ENCODE assay signal across 8 mouse cellular contexts in genomic region chr12:104472601-104473424, GRCm38 (mm10). TPM values are rescaled to one million over a fixed set of nuclear protein-coding genes. Genes with fewer than 3 reads are reported as not detected.
DNase-seq lines count a peak whose midpoint lies in the region; ATAC-seq and TF ChIP-seq lines count a peak whose summit lies in the region.

Gsc (minus strand) TSS chr12:104473330.

- H3K27ac ChIP-seq in forebrain, embryonic 15.5 days (replicated peaks), result no peak within 1 kb of the TSS
- no peak within 1 kb of the TSS for H3K27ac ChIP-seq in intestine, embryonic 14.5 days (ENCODE audit: low read depth)
- no peak within 1 kb of the TSS for H3K27ac ChIP-seq in lung, embryonic 15.5 days
- no peak within 1 kb of the TSS for H3K27ac ChIP-seq in stomach, embryonic 16.5 days (ENCODE audit: low read length)

- H3K4me3 ChIP-seq in G1E (ENCODE audit: low read depth, low read length), result peak within 1 kb of the TSS; percentile 27; the same call in 1 of the 2 replicates
- peak within 1 kb of the TSS; percentile 44 for H3K4me3 ChIP-seq in forebrain, embryonic 15.5 days
- H3K4me3 ChIP-seq in intestine, embryonic 14.5 days (ENCODE audit: low read depth, low read length), result peak within 1 kb of the TSS; percentile 51
- H3K4me3 ChIP-seq in lung, embryonic 15.5 days, result peak within 1 kb of the TSS; percentile 49
- peak within 1 kb of the TSS; percentile 60 for H3K4me3 ChIP-seq in stomach, embryonic 16.5 days (replicated peaks; ENCODE audit: low read length)

- under 1% methylated on average over 94 of the region's 97 CpGs for WGBS in forebrain, embryonic 15.5 days
- WGBS in intestine, embryonic 14.5 days, result under 1% methylated on average over 96 of the region's 97 CpGs
- WGBS in lung, embryonic 15.5 days, result under 1% methylated on average over 83 of the region's 97 CpGs
- WGBS in stomach, embryonic 16.5 days, result under 1% methylated on average over 96 of the region's 97 CpGs

- H3K36me3 ChIP-seq in G1E (replicated peaks), result no peaks in the 10 kb centered on the region
- no peaks in the 10 kb centered on the region for H3K36me3 ChIP-seq in forebrain, embryonic 15.5 days
- no peaks in the 10 kb centered on the region for H3K36me3 ChIP-seq in intestine, embryonic 14.5 days (ENCODE audit: control insufficient read depth, insufficient read depth, low read length)
- H3K36me3 ChIP-seq in lung, embryonic 15.5 days, result no peaks in the 10 kb centered on the region
- no peaks in the 10 kb centered on the region for H3K36me3 ChIP-seq in stomach, embryonic 16.5 days (ENCODE audit: control insufficient read depth, insufficient read depth, low read length)

- H3K27me3 ChIP-seq in G1E (ENCODE audit: insufficient read depth, low read length), result no peaks in the 10 kb centered on the region; the same call in 1 of the 2 replicates
- H3K27me3 ChIP-seq in forebrain, embryonic 15.5 days, result peaks cover 80% of the 10 kb centered on the region
- peaks cover 85% of the 10 kb centered on the region for H3K27me3 ChIP-seq in intestine, embryonic 14.5 days (replicated peaks; ENCODE audit: control insufficient read depth, insufficient read depth, low read length)
- peaks cover 96% of the 10 kb centered on the region for H3K27me3 ChIP-seq in lung, embryonic 15.5 days
- peaks cover 57% of the 10 kb centered on the region for H3K27me3 ChIP-seq in stomach, embryonic 16.5 days (ENCODE audit: control insufficient read depth, insufficient read depth, low read length)

- no peak for TF ChIP-seq CTCF in G1E (IDR thresholded peaks at IDR 0.05; ENCODE audit: low read depth, low read length)

- ATAC-seq in cerebellum, adult (ENCODE audit: insufficient number of reproducible peaks, low FRiP score, low TSS enrichment), result no peak
- no peak for ATAC-seq in G1E (ENCODE audit: extremely low read depth, insufficient number of reproducible peaks, low FRiP score, poor library complexity, severe bottlenecking)
- ATAC-seq in forebrain, embryonic 15.5 days (replicated peaks), result peak; percentile 30; the same call in 1 of the 2 replicates
- ATAC-seq in intestine, embryonic 14.5 days (replicated peaks; ENCODE audit: low FRiP score, low TSS enrichment, low read depth), result peak; percentile 66
- peak; percentile 67; the same call in 1 of the 2 replicates for ATAC-seq in lung, embryonic 15.5 days (ENCODE audit: borderline replicate concordance, extremely low read depth, low FRiP score, low TSS enrichment)
- ATAC-seq in stomach, embryonic 16.5 days (ENCODE audit: insufficient read depth, low FRiP score), result peak; percentile 74; the same call in 1 of the 2 replicates

- H3K9ac ChIP-seq in forebrain, embryonic 15.5 days (replicated peaks), result peak within 1 kb of the TSS; percentile 19
- H3K9ac ChIP-seq in intestine, embryonic 14.5 days (ENCODE audit: low read length), result peak within 1 kb of the TSS; percentile 34
- H3K9ac ChIP-seq in lung, embryonic 15.5 days, result peak within 1 kb of the TSS; percentile 20; the same call in 1 of the 2 replicates
- peak within 1 kb of the TSS; percentile 68 for H3K9ac ChIP-seq in stomach, embryonic 16.5 days (ENCODE audit: low read length)

- H3K9me3 ChIP-seq in G1E (replicated peaks), result peaks cover 77% of the 10 kb centered on the region
- no peaks in the 10 kb centered on the region for H3K9me3 ChIP-seq in forebrain, embryonic 15.5 days
- no peaks in the 10 kb centered on the region for H3K9me3 ChIP-seq in intestine, embryonic 14.5 days (ENCODE audit: control insufficient read depth, low read length)
- H3K9me3 ChIP-seq in lung, embryonic 15.5 days, result no peaks in the 10 kb centered on the region
- no peaks in the 10 kb centered on the region for H3K9me3 ChIP-seq in stomach, embryonic 16.5 days (replicated peaks; ENCODE audit: control insufficient read depth, low read length)

- H3K4me2 ChIP-seq in forebrain, embryonic 15.5 days (replicated peaks), result peak within 1 kb of the TSS; percentile 83
- peak within 1 kb of the TSS; percentile 91 for H3K4me2 ChIP-seq in intestine, embryonic 14.5 days (ENCODE audit: low read length)
- peak within 1 kb of the TSS; percentile 99 for H3K4me2 ChIP-seq in lung, embryonic 15.5 days
- peak within 1 kb of the TSS; percentile 97 for H3K4me2 ChIP-seq in stomach, embryonic 16.5 days (ENCODE audit: low read depth, low read length)

- H3K4me1 ChIP-seq in G1E (ENCODE audit: insufficient read depth, low read depth, low read length), result no peaks in the 10 kb centered on the region
- H3K4me1 ChIP-seq in forebrain, embryonic 15.5 days, result peaks cover 36% of the 10 kb centered on the region
- H3K4me1 ChIP-seq in intestine, embryonic 14.5 days (replicated peaks; ENCODE audit: control insufficient read depth, insufficient read depth, low read length), result peaks cover 9% of the 10 kb centered on the region
- peaks cover 27% of the 10 kb centered on the region for H3K4me1 ChIP-seq in lung, embryonic 15.5 days
- H3K4me1 ChIP-seq in stomach, embryonic 16.5 days (ENCODE audit: control insufficient read depth, insufficient read depth, low read length), result peaks cover 23% of the 10 kb centered on the region

- DNase-seq in cerebellum, postnatal 10 days, result peak; percentile 57 to 58
- DNase-seq in G1E (ENCODE audit: low spot score), result no peak
- DNase-seq in intestine, embryonic 14.5 days (ENCODE audit: low spot score), result peak; percentile 83
- DNase-seq in urinary bladder, postnatal 10 days (ENCODE audit: low spot score), result no peak

RNA-seq across cellular contexts. Expression of gene Gsc, which starts in this region (rescaled TPM):
- total RNA-seq in G1E (2014; fragmentation: Nextera tagmentation) (not detected in 2 replicates), G1E (2017) (not detected in 2 replicates)
- polyA plus RNA-seq in G1E (2012), result not detected in 2 replicates
- 0.19 and 0.75 TPM in 2 replicates for polyA plus RNA-seq in forebrain, embryonic 15.5 days (2015; fragmentation: Nextera tagmentation; extraction: Ambion mirVana)
- 0.38 TPM in 1 of 2 replicates, not detected in the other for polyA plus RNA-seq in intestine, embryonic 14.5 days (2014; fragmentation: Nextera tagmentation; extraction: Ambion mirVana)
- polyA plus RNA-seq in lung, embryonic 15.5 days (2015; fragmentation: Nextera tagmentation; extraction: Ambion mirVana), result 0.31 TPM in 1 of 2 replicates, not detected in the other
- polyA plus RNA-seq in stomach, embryonic 16.5 days (2015; fragmentation: Nextera tagmentation; extraction: Ambion mirVana), result 0.62 TPM in 1 of 2 replicates, not detected in the other

Comparison
In these comparisons a context has a peak if more than half of its experiments do, and no peak if none do; other contexts are left out.
1. Peak in ATAC-seq, H3K4me3 ChIP-seq, H3K9ac ChIP-seq and H3K4me2 ChIP-seq in forebrain, embryonic 15.5 days; RNA of the gene not detected or under 1 TPM.
2. Peak in DNase-seq, ATAC-seq, H3K4me3 ChIP-seq, H3K9ac ChIP-seq and H3K4me2 ChIP-seq in intestine, embryonic 14.5 days; RNA of the gene not detected or under 1 TPM.
3. Peak in ATAC-seq, H3K4me3 ChIP-seq, H3K9ac ChIP-seq and H3K4me2 ChIP-seq in lung, embryonic 15.5 days; RNA of the gene not detected or under 1 TPM.
4. Peak in ATAC-seq, H3K4me3 ChIP-seq, H3K9ac ChIP-seq and H3K4me2 ChIP-seq in stomach, embryonic 16.5 days; RNA of the gene not detected or under 1 TPM.
5. DNase-seq: peak in cerebellum, postnatal 10 days (2 of 2); none in G1E (single experiment) and urinary bladder, postnatal 10 days (single experiment).
6. Peak in every context shown above with its lines, with median percentiles within 50 percentile points of each other: H3K4me3 ChIP-seq, H3K4me2 ChIP-seq and H3K9ac ChIP-seq.